Mouse (Mus musculus): ENCODE data around the gene Ogdh.

Gene Ogdh

GRCm38 (mm10) chr11:6296077-6296476 lies 4.6 kb downstream of the Ogdh start:
- DNase-seq, result no peak

- DNase-seq, result no peak
These were observed 8.0 kb downstream of the Ogdh start for GRCm38 (mm10) chr11:6299435-6299834.

GRCm38 (mm10) chr11:6302793-6303192 lies 11.4 kb downstream of the Ogdh start:
- DNase-seq, result no peak

GRCm38 (mm10) chr11:6305943-6306430 lies 14.6 kb downstream of the Ogdh start:
- DNase-seq, result no peak

- DNase-seq, result peak; percentile 28
These were observed 16.7 kb downstream of the Ogdh start for GRCm38 (mm10) chr11:6308181-6308580.

- no peak for DNase-seq
These were observed 22.5 kb downstream of the Ogdh start for GRCm38 (mm10) chr11:6313874-6314406.

GRCm38 (mm10) chr11:6316821-6317220 lies 25.4 kb downstream of the Ogdh start:
- no peak for DNase-seq

GRCm38 (mm10) chr11:6318559-6318958 lies 27.1 kb downstream of the Ogdh start:
- no peak for DNase-seq

GRCm38 (mm10) chr11:6319374-6319773 lies 27.9 kb downstream of the Ogdh start:
- DNase-seq, result no peak

GRCm38 (mm10) chr11:6322086-6322485 lies 30.7 kb downstream of the Ogdh start:
- DNase-seq, result no peak

GRCm38 (mm10) chr11:6323348-6323747 lies 31.9 kb downstream of the Ogdh start:
- no peak for DNase-seq

GRCm38 (mm10) chr11:6331256-6331655 lies 39.8 kb downstream of the Ogdh start:
- no peak for DNase-seq

GRCm38 (mm10) chr11:6332606-6333005 lies 41.2 kb downstream of the Ogdh start:
- DNase-seq, result no peak

- no peak for DNase-seq
These were observed 42.0 kb downstream of the Ogdh start for GRCm38 (mm10) chr11:6333403-6333802.

- DNase-seq, result no peak
These were observed 43.9 kb downstream of the Ogdh start for GRCm38 (mm10) chr11:6335321-6335720.

- no peak for DNase-seq
These were observed 45.3 kb downstream of the Ogdh start for GRCm38 (mm10) chr11:6336689-6337088.

- DNase-seq, result no peak
These were observed 54.5 kb downstream of the Ogdh start for GRCm38 (mm10) chr11:6345956-6346355.

- no peak for DNase-seq
These were observed 55.5 kb downstream of the Ogdh start for GRCm38 (mm10) chr11:6346966-6347365.

- DNase-seq, result no peak
These were observed 57.3 kb downstream of the Ogdh start for GRCm38 (mm10) chr11:6348681-6349200.

GRCm38 (mm10) chr11:6349586-6349985 lies 58.2 kb downstream of the Ogdh start:
- DNase-seq, result no peak

GRCm38 (mm10) chr11:6355106-6355505 lies 63.7 kb downstream of the Ogdh start:
- no peak for DNase-seq

GRCm38 (mm10) chr11:6364581-6365275 lies 73.3 kb downstream of the Ogdh start:
- no peak for DNase-seq

- DNase-seq, result peak; percentile 71
These were observed 74.5 kb downstream of the Ogdh start for GRCm38 (mm10) chr11:6365885-6366284.

- no peak for DNase-seq
These were observed 75.0 kb downstream of the Ogdh start for GRCm38 (mm10) chr11:6366434-6366833.

GRCm38 (mm10) chr11:6367156-6367555 lies 75.7 kb downstream of the Ogdh start:
- DNase-seq, result no peak

All from kidney, adult 18-20 months (tissue).